Mouse (Mus musculus): ENCODE measurements around the gene Col5a2. TPM values are rescaled to one million over a fixed set of nuclear protein-coding genes. Genes with fewer than 3 reads are reported as not detected.

Gene Col5a2
- polyA plus RNA-seq, 1 experiment from 2014 or later = 132 TPM

GRCm38 (mm10) chr1:45492130-45492723 lies 10.9 kb downstream of the Col5a2 start:
- peaks cover 4% of the 10 kb centered on the region; the same call in 1 of the 2 replicates for H3K4me1 ChIP-seq
- ATAC-seq (ENCODE audit: insufficient number of reproducible peaks, insufficient read depth, low FRiP score, low TSS enrichment, low read depth) = no peak
- no peaks in the 10 kb centered on the region for H3K27me3 ChIP-seq
- WGBS = 80% methylated on average over 4 of the region's 4 CpGs
- H3K9me3 ChIP-seq = no peaks in the 10 kb centered on the region
- peaks cover 3% of the 10 kb centered on the region; the same call in 1 of the 2 replicates for H3K36me3 ChIP-seq
- H3K9ac ChIP-seq = no peak overlapping the region
- H3K27ac ChIP-seq = no peak overlapping the region
- H3K4me2 ChIP-seq = no peak overlapping the region
- H3K4me3 ChIP-seq = no peak overlapping the region

- Histone ChIP-seq H3K27me3 (no peaks in the 10 kb centered on the region), H3K4me2 (no peak overlapping the region), H3K9ac (no peak overlapping the region), H3K4me1 (peaks cover 4% of the 10 kb centered on the region; the same call in 1 of the 2 replicates), H3K9me3 (no peaks in the 10 kb centered on the region), H3K27ac (no peak overlapping the region), H3K36me3 (no peaks in the 10 kb centered on the region), H3K4me3 (no peak overlapping the region)
- ATAC-seq (ENCODE audit: insufficient number of reproducible peaks, insufficient read depth, low FRiP score, low TSS enrichment, low read depth) = no peak
- 63% methylated on average over 1 of the region's 1 CpGs for WGBS
These were observed 12.6 kb downstream of the Col5a2 start for GRCm38 (mm10) chr1:45490451-45490850.

GRCm38 (mm10) chr1:45488291-45488690 lies 14.8 kb downstream of the Col5a2 start:
- peaks cover 4% of the 10 kb centered on the region; the same call in 1 of the 2 replicates for H3K4me1 ChIP-seq
- no peaks in the 10 kb centered on the region for H3K9me3 ChIP-seq
- H3K4me2 ChIP-seq = no peak overlapping the region
- no peak overlapping the region for H3K4me3 ChIP-seq
- no peak overlapping the region for H3K27ac ChIP-seq
- ATAC-seq (ENCODE audit: insufficient number of reproducible peaks, insufficient read depth, low FRiP score, low TSS enrichment, low read depth) = no peak
- WGBS = 80% methylated on average over 1 of the region's 1 CpGs
- H3K9ac ChIP-seq = no peak overlapping the region
- H3K27me3 ChIP-seq = no peaks in the 10 kb centered on the region
- no peaks in the 10 kb centered on the region for H3K36me3 ChIP-seq

GRCm38 (mm10) chr1:45483001-45483400 lies 20.1 kb downstream of the Col5a2 start:
- H3K4me3 ChIP-seq = no peak overlapping the region
- no peak overlapping the region for H3K27ac ChIP-seq
- no peaks in the 10 kb centered on the region for H3K36me3 ChIP-seq
- H3K4me1 ChIP-seq = no peaks in the 10 kb centered on the region
- no peak overlapping the region for H3K9ac ChIP-seq
- no peak for ATAC-seq (ENCODE audit: insufficient number of reproducible peaks, insufficient read depth, low FRiP score, low TSS enrichment, low read depth)
- no peaks in the 10 kb centered on the region for H3K27me3 ChIP-seq
- no peak overlapping the region for H3K4me2 ChIP-seq
- H3K9me3 ChIP-seq = no peaks in the 10 kb centered on the region
- 69% methylated on average over 4 of the region's 4 CpGs for WGBS

- Histone ChIP-seq H3K4me2 (no peak overlapping the region), H3K27me3 (no peaks in the 10 kb centered on the region), H3K9me3 (no peaks in the 10 kb centered on the region), H3K9ac (no peak overlapping the region), H3K27ac (no peak overlapping the region), H3K4me1 (no peaks in the 10 kb centered on the region), H3K36me3 (no peaks in the 10 kb centered on the region), H3K4me3 (no peak overlapping the region)
- no peak for ATAC-seq (ENCODE audit: insufficient number of reproducible peaks, insufficient read depth, low FRiP score, low TSS enrichment, low read depth)
- 89% methylated on average over 1 of the region's 1 CpGs for WGBS
These were observed 21.2 kb downstream of the Col5a2 start for GRCm38 (mm10) chr1:45481876-45482275.

GRCm38 (mm10) chr1:45479087-45479486 lies 24.0 kb downstream of the Col5a2 start:
- no peak overlapping the region for H3K27ac ChIP-seq
- no peaks in the 10 kb centered on the region for H3K36me3 ChIP-seq
- H3K27me3 ChIP-seq = no peaks in the 10 kb centered on the region
- H3K4me1 ChIP-seq = no peaks in the 10 kb centered on the region
- no peak overlapping the region for H3K9ac ChIP-seq
- H3K4me2 ChIP-seq = no peak overlapping the region
- no peaks in the 10 kb centered on the region for H3K9me3 ChIP-seq
- no peak overlapping the region for H3K4me3 ChIP-seq
- no peak for ATAC-seq (ENCODE audit: insufficient number of reproducible peaks, insufficient read depth, low FRiP score, low TSS enrichment, low read depth)

GRCm38 (mm10) chr1:45472751-45473150 lies 30.3 kb downstream of the Col5a2 start:
- no peak for ATAC-seq (ENCODE audit: insufficient number of reproducible peaks, insufficient read depth, low FRiP score, low TSS enrichment, low read depth)
- WGBS = 31% methylated on average over 4 of the region's 4 CpGs
- H3K9ac ChIP-seq = no peak overlapping the region
- no peak overlapping the region for H3K4me3 ChIP-seq
- H3K27ac ChIP-seq = no peak overlapping the region
- no peak overlapping the region for H3K4me2 ChIP-seq
- H3K9me3 ChIP-seq = no peaks in the 10 kb centered on the region
- 0 out of 2 replicates have a peak, but pooled peaks cover 3% of the 10 kb centered on the region for H3K4me1 ChIP-seq
- H3K27me3 ChIP-seq = no peaks in the 10 kb centered on the region
- H3K36me3 ChIP-seq = no peaks in the 10 kb centered on the region

GRCm38 (mm10) chr1:45460767-45461166 lies 42.3 kb downstream of the Col5a2 start:
- WGBS = 39% methylated on average over 2 of the region's 2 CpGs
- ATAC-seq (ENCODE audit: insufficient number of reproducible peaks, insufficient read depth, low FRiP score, low TSS enrichment, low read depth) = no peak
- no peak overlapping the region for H3K27ac ChIP-seq

GRCm38 (mm10) chr1:45455763-45456162 lies 47.3 kb downstream of the Col5a2 start:
- Histone ChIP-seq H3K27me3 (no peaks in the 10 kb centered on the region), H3K4me1 (no peaks in the 10 kb centered on the region), H3K9me3 (no peaks in the 10 kb centered on the region), H3K9ac (no peak overlapping the region), H3K4me3 (no peak overlapping the region), H3K4me2 (no peak overlapping the region), H3K27ac (no peak overlapping the region), H3K36me3 (peaks cover 13% of the 10 kb centered on the region; the same call in 1 of the 2 replicates)
- ATAC-seq (ENCODE audit: insufficient number of reproducible peaks, insufficient read depth, low FRiP score, low TSS enrichment, low read depth) = no peak
- whole genome bisulfite sequencing = 89% methylated on average over 1 of the region's 1 CpGs

More at GRCm38 (mm10) chr1:45460767-45461166, 42.3 kb downstream of the Col5a2 start:
- Histone ChIP-seq H3K27me3 (no peaks in the 10 kb centered on the region), H3K36me3 (peaks cover 10% of the 10 kb centered on the region; the same call in 1 of the 2 replicates), H3K4me1 (no peaks in the 10 kb centered on the region), H3K4me3 (no peak overlapping the region), H3K9me3 (no peaks in the 10 kb centered on the region), H3K4me2 (no peak overlapping the region), H3K9ac (no peak overlapping the region)

GRCm38 (mm10) chr1:45448856-45449255 lies 54.2 kb downstream of the Col5a2 start:
- Histone ChIP-seq H3K4me3 (no peak overlapping the region), H3K27me3 (no peaks in the 10 kb centered on the region), H3K36me3 (0 out of 2 replicates have a peak, but pooled peaks cover 4% of the 10 kb centered on the region), H3K4me2 (no peak overlapping the region), H3K9me3 (no peaks in the 10 kb centered on the region), H3K4me1 (no peaks in the 10 kb centered on the region), H3K9ac (no peak overlapping the region), H3K27ac (no peak overlapping the region)
- ATAC-seq (ENCODE audit: insufficient number of reproducible peaks, insufficient read depth, low FRiP score, low TSS enrichment, low read depth) = no peak
- WGBS = 83% methylated on average over 1 of the region's 1 CpGs

GRCm38 (mm10) chr1:45431922-45432321 lies 71.2 kb downstream of the Col5a2 start:
- 0 out of 2 replicates have a peak, but pooled peaks have one; percentile 26 for ATAC-seq (ENCODE audit: insufficient number of reproducible peaks, insufficient read depth, low FRiP score, low TSS enrichment, low read depth)
- Histone ChIP-seq H3K4me1 (no peaks in the 10 kb centered on the region), H3K9ac (no peak overlapping the region), H3K4me3 (no peak overlapping the region), H3K9me3 (peaks cover 7% of the 10 kb centered on the region; the same call in 1 of the 2 replicates), H3K27me3 (no peaks in the 10 kb centered on the region), H3K36me3 (peaks cover 36% of the 10 kb centered on the region), H3K27ac (no peak overlapping the region), H3K4me2 (no peak overlapping the region)
- WGBS = 13% methylated on average over 3 of the region's 3 CpGs

- Histone ChIP-seq H3K9me3 (peaks cover 7% of the 10 kb centered on the region; the same call in 1 of the 2 replicates), H3K27ac (no peak overlapping the region), H3K27me3 (no peaks in the 10 kb centered on the region), H3K4me1 (no peaks in the 10 kb centered on the region), H3K36me3 (peaks cover 42% of the 10 kb centered on the region), H3K4me3 (no peak overlapping the region), H3K9ac (no peak overlapping the region), H3K4me2 (no peak overlapping the region)
- ATAC-seq (ENCODE audit: insufficient number of reproducible peaks, insufficient read depth, low FRiP score, low TSS enrichment, low read depth) = no peak
- WGBS = 84% methylated on average over 4 of the region's 4 CpGs
These were observed 72.6 kb downstream of the Col5a2 start for GRCm38 (mm10) chr1:45430520-45430919.

Measured in embryonic facial prominence, embryonic 13.5 days (tissue).